Mouse (Mus musculus) mouse trophoblast stem cell (cell line): ENCODE measurements around the gene Cmip.

ENCODE experiments used
- in situ Hi-C, 2 experiments: fragments of 300-500 bp; cut with MseI, MboI; formaldehyde crosslinking; loops; 2 replicates in 1 of 2; 3 replicates in 1 of 2; pipeline ENCODE4 v1.15.1; 2025

Cmip gene

GRCm38 (mm10) chr8:117297913-117298518 is 41.2 kb downstream of the Cmip start:
- in situ Hi-C loops, result no loop called here

DNA sequence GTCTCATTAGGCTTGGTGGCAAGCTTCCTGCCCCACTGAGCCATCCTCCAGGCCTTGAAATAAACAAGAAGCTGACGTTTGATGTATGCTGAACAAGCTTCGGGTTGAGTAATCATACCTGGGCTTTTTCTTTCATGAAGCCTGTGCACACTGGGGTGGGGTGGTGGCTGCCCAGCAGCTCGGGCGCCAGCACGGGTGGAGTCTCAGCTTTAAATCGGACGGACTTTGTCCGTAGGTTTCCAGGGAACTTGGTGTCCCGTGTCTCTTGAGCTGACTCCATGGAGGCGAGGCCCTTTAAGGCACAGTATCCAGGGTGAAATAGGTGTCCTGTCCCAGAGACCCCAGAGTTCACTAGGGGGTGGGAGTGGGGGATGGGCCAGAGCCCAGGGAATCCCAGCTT is 42.3 kb downstream of the Cmip start:
- in situ Hi-C loops, result no loop called here

GRCm38 (mm10) chr8:117300188-117300587 is 43.3 kb downstream of the Cmip start:
- in situ Hi-C loops, result no loop called here

DNA sequence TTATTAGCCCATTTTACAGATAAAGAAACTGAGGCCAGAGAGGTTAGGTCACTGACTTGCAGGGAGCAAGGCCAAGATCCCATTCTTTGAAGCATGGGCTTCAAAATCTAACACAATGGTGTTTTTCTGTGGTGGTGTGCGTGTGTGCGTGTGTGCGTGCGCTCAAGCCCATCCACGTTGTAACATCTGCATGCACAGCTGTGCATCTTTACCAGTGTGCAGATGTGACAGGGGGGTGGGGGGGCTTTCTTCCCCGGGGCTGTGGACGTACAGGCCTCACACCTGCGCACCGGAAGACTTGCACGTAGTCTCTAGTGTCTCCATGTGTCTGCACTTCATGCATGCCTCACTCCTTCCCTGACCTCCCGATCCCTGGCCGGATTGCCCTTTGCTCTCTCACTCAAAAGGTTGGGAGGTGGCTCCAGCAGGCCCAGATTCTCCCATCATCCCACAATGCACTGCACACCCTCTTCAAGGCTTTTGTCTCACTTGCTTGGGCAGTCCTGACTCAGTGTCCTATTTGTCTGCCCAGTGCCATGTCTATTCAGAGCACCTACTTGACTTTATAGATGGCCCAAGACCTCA is 44.7 kb downstream of the Cmip start:
- in situ Hi-C loops, result no loop called here

DNA sequence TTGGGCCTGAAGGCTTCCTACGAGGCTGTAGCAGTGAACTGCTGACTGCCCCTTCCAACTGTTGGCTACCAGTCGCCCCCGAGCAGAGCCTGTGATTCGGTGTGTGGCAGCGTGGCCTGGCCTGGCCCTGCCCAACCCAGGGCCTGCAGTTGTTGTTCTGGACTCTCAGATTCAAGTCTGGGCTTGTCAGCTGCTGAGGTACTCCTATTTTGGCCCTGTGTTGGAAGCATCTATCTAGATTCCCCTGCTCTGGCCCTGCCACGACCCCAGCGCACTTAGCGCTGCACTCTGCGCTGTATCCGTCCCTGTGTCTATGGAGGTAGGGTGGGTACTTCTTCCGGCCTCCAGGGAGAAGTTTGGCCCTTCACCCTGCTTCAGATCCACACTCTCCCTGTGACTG is 45.2 kb downstream of the Cmip start:
- in situ Hi-C loops, result no loop called here

- in situ Hi-C loops, result no loop called here
Measured at GRCm38 (mm10) chr8:117303666-117304065, 46.8 kb downstream of the Cmip start.

DNA sequence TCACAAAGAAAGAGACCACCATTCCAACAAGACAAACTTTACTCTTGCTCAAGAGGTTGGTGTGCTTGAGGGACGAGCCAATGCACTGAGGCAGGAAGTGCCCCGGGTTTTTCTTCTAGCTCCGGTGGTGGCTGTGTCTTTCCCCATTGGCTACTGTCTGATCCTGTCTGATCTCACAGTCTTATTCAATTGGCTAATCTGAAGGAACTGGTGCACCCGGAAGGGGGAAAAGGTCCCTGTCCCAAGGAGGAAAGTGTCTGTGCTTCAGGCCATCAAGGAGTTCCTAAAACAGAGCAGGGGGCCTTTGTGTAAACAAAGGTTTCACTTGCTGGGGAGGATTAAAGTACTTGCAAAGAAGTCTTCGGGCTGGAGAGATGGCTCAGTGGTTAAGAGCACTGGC is 48.5 kb downstream of the Cmip start:
- in situ Hi-C loops, result no loop called here

DNA sequence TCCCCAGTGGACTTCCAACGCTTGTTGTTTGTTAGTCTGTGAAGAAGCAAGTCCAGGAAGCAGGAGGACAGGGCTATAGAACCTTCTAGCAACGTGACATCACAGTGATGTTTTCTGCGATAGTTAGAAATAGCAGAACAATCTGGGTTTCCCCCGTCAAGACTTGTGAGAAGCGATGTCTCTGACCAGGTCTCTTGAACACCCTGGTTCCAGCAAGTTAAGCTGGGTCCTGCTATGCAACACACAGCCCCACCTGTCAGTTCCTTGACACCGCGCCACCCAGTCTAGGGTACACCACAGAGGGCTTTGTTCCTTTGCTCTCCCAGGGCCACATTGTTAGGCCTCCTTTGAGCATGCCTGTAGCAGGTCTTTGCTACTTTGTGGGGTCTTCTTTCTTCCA is 49.9 kb downstream of the Cmip start:
- in situ Hi-C loops, result no loop called here

- in situ Hi-C loops, result no loop called here
Measured at GRCm38 (mm10) chr8:117307221-117307620, 50.4 kb downstream of the Cmip start.

DNA sequence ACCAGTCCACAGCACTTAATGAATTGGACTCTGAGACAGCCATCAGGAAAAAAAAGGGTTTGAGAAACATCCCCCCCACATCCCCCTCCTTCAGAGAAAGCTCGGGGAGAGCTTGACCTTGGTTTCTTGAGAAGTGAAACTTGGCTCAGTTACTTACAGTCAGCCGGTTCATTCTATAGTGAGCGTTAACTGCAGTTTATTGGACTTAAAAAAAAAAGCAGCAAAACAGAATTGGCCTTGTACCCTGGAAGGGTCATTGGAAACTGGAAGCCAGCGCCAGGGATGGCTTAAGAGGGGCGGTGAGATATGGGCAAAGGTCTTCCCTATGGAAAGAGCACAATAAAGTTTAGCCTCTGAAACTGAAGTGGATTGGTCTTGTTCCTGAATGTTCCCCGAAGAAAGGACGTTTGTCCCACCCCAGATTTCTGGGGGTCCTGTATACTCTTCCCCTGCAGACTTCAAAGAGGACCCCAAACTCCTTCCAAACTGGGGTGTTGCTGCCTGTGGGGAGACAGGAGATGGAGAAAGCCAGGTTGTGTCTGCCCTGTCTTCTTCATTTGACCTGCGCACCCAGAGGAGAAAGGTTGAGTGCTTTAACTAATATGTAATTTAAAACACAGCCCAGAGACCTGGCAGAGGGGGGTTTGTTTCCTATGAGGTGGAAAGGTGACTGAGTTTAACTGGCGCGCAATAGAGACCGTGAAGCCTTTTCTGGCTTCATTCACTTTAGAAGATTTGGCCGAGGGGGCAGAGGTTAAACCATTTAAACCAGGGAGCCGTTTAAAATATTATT is 51.6 kb downstream of the Cmip start:
- in situ Hi-C loops, result no loop called here

GRCm38 (mm10) chr8:117309653-117310274 is 52.9 kb downstream of the Cmip start:
- in situ Hi-C loops, result no loop called here

- in situ Hi-C loops, result no loop called here
Measured at GRCm38 (mm10) chr8:117310961-117311561, 54.2 kb downstream of the Cmip start.

DNA sequence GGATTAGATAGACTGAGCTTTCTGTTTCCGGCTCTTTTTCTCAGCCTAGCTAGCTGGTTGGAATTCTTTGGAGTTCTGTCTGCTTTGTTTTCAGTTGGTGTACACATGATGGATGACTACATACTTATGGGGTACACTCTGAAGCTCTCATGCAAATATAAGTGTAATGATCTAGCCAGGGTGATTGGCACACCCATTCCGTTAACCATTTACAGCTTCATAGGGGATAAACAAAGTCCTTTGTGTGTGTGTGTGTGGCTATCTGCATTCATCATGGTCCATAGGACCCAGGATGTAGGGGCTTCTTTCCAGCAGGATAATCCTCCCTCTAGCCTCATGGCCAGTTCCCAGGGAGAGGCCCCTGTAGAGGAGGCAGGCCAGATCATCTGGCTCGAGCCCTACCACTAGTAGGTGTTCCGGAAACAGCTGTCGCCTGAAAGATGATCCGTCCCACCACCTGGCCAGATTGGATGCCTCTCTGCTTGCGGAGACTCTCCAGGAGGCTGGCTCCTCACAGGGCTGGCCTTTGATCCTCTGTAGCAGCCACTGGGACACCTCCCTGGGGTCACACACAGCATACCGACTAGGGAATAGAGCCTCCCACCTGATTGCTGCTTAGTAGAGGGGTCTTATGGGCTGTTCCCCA is 57.6 kb downstream of the Cmip start:
- in situ Hi-C loops, result no loop called here

- in situ Hi-C loops, result no loop called here
Measured at GRCm38 (mm10) chr8:117315727-117316126, 58.9 kb downstream of the Cmip start.

- in situ Hi-C loops, result no loop called here
Measured at GRCm38 (mm10) chr8:117317478-117317877, 60.6 kb downstream of the Cmip start.

- in situ Hi-C loops, result no loop called here
Measured at GRCm38 (mm10) chr8:117318911-117319826, 62.3 kb downstream of the Cmip start.

DNA sequence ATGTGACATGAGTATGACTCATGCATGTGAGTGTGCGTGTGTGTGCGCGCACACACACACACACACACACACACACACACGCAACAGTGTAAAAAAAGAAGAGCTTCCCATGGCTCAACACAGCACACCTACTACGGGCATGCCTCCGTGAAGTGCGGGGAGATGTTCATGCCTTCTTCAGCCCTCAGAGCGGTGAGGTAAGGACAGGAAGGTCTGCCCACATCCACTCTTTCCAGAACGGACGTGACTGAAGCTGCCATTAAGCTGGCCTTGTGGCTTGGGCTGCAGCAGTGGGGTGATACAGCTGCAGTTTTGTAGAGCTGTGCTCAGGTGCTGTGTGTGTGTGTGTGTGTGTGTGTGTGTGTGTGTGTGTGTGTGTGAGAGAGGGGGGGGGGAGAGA is 63.8 kb downstream of the Cmip start:
- in situ Hi-C loops, result no loop called here

DNA sequence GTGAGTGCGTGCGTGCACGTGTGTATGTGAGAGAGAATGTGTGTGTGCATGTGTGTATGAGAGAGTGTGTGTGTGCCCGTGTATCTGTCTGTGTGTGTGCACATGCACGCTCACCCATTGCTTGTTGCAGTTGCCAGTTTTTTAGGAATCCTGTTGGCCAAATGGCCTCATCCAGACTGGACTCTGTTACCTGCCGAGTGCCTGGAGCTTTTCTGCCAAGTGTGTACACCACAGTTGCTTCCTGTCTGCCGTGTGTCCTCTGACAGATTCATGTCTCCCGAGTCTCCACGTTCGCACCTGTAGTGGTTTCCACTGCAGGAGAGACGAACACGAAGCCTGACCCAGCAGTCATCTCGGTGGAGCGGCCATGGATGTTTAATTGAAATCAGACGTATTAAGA is 64.4 kb downstream of the Cmip start:
- in situ Hi-C loops, result no loop called here

GRCm38 (mm10) chr8:117322021-117322420 is 65.2 kb downstream of the Cmip start:
- in situ Hi-C loops, result no loop called here

GRCm38 (mm10) chr8:117322715-117323310 is 65.9 kb downstream of the Cmip start:
- in situ Hi-C loops, result no loop called here
